Mouse (Mus musculus) ovary, postnatal 10 days (tissue): ENCODE measurements around the gene Gm29776.

Experiments used
- DNase-seq: peaks from one replicate; pipeline ENCODE4 v3.0.0; 2022; ENCODE audit warnings: low spot score

The Gm29776 gene

DNA sequence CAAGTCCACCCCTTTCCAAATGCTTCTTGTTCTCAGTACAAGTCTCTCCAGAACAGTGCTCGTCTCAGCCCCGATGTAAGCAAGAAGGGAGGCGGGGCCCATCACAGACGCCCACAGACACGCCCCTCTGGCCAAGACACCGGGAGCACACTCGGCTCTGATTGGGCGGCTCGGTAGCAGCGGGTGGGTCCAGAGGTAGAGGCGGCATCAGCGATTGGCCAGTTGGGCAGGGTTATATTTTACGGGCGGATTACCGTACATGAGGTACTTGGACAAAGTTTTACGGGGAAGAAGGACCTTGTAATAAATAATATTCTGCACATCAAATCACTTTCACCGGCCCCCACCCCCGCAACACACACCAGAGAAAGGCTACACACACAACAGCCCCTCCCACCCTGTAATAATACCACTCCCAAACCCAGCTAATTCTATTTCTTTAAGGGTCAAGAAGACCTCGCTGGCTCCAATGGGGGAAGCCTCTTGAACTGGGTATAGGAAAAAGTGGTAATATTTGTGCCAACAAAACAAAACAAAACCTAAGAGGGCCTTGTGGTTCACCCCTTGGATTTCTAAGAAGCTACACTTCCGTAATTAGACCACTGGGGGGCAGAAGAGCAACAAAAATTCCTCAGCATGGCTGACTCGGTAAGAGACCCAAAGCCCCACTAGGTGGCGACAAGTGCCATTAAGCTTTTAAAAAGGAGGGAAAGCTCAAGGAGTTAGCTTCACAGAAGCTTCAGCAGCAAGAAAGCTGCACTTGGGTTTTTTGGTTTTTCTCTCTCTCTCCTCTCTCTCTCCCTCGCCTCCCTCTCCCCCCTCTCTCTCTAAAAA, 47.8 kb downstream of the Gm29776 start:
- peak; percentile 47 for DNase-seq

DNA sequence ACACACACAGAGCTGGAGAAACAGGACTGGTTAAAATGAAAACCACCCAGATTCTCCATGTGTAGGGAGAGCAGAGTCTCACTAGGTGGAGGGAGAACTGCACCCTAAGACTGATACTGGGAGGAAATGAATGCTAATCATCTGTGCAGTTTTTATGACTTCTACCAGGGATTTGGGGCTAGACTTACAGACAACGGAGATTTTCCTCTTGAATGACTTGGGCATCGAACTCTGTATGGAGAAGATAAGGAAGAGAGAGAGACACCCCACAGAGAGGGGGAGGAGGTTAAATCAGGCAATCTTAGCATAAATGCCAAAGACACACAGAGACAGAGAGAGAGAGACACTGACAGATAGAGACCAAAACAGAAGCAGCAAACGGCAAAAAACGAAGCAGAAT, 50.7 kb downstream of the Gm29776 start:
- DNase-seq: no peak

DNA sequence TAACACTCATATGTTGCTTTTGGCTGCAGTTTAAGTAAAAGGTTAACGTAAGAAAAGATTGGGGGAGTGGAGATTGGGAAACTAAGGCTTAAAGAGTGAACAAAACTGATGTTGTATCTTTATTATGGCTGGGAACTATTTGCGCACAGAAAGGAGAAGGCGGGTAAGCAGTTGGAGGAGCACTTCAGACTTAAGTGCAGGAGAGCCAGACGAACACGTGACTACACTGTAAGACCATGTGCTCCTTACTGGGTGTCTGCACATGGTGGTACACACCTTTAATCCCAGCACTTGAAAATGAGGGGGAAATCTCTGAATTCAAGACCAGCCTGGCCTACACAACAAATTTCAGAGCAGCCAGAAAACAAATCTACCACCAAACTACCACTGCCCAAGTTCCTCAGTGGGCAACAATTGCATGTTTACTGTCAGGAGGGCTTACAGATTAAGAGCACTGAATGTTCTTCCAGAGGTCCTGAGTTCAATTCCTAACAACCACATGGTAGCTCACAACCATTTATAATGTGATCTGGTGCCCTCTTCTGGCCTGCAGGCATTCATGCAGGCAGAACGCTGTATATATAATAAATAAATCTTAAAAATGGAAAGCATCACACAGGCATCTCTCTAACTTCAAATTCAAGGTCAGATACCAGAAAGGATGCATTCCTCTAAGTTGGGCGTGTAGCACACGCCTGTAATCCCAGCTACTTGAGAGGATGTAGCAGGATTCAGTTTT, 51.6 kb downstream of the Gm29776 start:
- no peak for DNase-seq

DNA sequence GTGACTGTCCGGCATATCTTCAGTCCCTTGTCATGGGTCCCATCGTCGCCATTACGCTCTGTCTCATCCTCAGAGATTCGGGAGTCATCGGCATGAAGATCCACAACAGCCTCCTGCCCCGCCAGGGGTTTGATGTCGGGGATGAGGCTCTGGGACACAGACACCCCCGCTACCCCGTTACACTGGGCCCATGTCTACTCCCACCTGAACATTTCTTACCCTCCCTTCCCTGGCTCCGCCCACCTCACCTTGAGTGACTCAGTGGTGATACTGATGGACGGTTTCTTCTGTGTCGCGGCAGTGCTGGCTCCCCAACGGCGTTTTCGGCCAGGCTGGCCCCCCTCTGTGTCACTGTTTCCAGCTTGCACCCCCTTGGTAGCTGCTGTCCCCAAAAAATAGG, 52.2 kb downstream of the Gm29776 start:
- DNase-seq: no peak

DNA sequence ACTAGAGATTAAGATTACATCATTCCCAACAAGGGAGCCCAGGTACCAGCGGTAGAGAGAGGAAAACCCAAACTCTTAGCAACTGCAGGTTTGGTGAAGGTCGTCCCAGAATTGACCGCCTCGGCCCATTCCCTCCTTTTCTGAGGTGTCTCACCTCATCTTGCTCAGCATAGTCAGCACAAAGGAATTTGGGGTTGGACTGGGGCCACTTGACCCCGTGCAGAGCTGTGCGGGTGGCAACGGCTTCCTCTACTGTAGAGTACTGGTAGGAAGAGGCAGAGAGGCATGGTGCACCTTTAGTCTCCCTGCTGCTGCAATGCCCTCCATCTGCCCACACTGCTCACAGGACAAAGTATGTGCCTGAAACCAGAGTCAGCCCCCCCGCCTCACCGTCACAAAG, 54.3 kb downstream of the Gm29776 start:
- DNase-seq: no peak

DNA sequence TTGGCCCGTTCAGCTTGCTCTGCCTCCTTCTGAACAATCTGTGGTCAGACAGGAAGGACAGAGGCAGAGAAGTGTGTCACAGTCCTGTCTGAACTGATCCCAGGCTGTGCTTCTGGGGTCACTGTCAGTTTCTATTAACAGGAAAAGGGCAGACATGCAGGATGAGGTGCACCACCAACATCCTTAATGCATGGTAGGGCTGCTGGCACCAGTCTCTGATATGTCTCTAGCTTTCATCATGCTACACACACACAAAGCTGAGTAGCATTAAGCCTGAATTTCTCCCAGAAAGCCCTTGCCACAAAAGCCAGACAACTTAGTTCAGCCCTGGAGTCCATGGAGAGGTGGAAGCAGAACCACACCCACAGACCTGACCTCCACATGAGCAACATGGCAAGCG, 55.6 kb downstream of the Gm29776 start:
- no peak for DNase-seq
